Mouse (Mus musculus): ENCODE measurements around the gene Bpifc. TPM values are rescaled to one million over a fixed set of nuclear protein-coding genes. Genes with fewer than 3 reads are reported as not detected.

Bpifc gene
- polyA plus RNA-seq, 1 experiment from 2014 or later, result not detected

DNA sequence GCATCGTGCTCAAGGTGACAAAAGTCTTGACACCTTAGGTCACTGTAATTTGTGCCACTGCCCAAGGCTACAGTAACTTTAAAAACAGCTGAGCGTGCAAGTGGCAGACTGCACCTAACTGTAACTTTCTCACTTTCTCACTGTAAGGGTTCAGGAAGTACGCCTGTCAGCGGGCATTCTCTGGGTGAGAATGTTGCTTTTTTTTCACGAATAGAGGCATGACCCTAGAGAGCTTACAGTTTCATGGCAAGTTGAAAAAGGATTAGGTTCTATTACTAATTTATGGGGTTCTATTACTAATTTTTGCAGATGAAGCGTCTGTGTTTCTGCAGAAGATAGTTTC lies 10.8 kb upstream of the Bpifc start:
- DNase-seq (ENCODE audit: low spot score), result no peak
- ATAC-seq (replicated peaks; ENCODE audit: low FRiP score), result no peak; the same call in 1 of the 2 replicates
- H3K27ac ChIP-seq (ENCODE audit: low read depth, low read length), result no peak overlapping the region; the same call in 1 of the 2 replicates

GRCm38 (mm10) chr10:86021749-86022473 lies 10.2 kb upstream of the Bpifc start, which contains the start of gene Fbxo7:
TSS of gene Fbxo7 (plus strand) at chr10:86021972.
- ATAC-seq (replicated peaks; ENCODE audit: low FRiP score) (peak; percentile 96), DNase-seq (ENCODE audit: low spot score) (peak; percentile 95)
- Histone ChIP-seq H3K4me2 (ENCODE audit: low read depth, low read length, severe bottlenecking) (peak within 1 kb of the TSS; percentile 75), H3K36me3 (ENCODE audit: control insufficient read depth, insufficient read depth, low read length) (no peaks in the 10 kb centered on the region), H3K4me1 (replicated peaks; ENCODE audit: control insufficient read depth, insufficient read depth, low read length) (no peaks in the 10 kb centered on the region), H3K27me3 (ENCODE audit: control insufficient read depth, insufficient read depth, low read length) (no peaks in the 10 kb centered on the region), H3K4me3 (ENCODE audit: low read depth, low read length) (peak within 1 kb of the TSS; percentile 80), H3K9me3 (ENCODE audit: control insufficient read depth, low read length) (no peaks in the 10 kb centered on the region), H3K27ac (ENCODE audit: low read depth, low read length) (peak within 1 kb of the TSS; percentile 57; the same call in 1 of the 2 replicates), H3K9ac (ENCODE audit: low read length) (peak within 1 kb of the TSS; percentile 82)
- under 1% methylated on average over 82 of the region's 82 CpGs for WGBS

More for the DNA sequence above, 10.8 kb upstream of the Bpifc start:
- Histone ChIP-seq H3K27me3 (ENCODE audit: control insufficient read depth, insufficient read depth, low read length) (no peaks in the 10 kb centered on the region), H3K4me3 (ENCODE audit: low read depth, low read length) (peak overlapping the region; percentile 80), H3K4me1 (replicated peaks; ENCODE audit: control insufficient read depth, insufficient read depth, low read length) (no peaks in the 10 kb centered on the region), H3K9me3 (ENCODE audit: control insufficient read depth, low read length) (no peaks in the 10 kb centered on the region), H3K36me3 (ENCODE audit: control insufficient read depth, insufficient read depth, low read length) (no peaks in the 10 kb centered on the region), H3K9ac (ENCODE audit: low read length) (peak overlapping the region; percentile 82), H3K4me2 (ENCODE audit: low read depth, low read length, severe bottlenecking) (peak overlapping the region; percentile 75)
- WGBS, result 10% methylated on average over 6 of the region's 6 CpGs

DNA sequence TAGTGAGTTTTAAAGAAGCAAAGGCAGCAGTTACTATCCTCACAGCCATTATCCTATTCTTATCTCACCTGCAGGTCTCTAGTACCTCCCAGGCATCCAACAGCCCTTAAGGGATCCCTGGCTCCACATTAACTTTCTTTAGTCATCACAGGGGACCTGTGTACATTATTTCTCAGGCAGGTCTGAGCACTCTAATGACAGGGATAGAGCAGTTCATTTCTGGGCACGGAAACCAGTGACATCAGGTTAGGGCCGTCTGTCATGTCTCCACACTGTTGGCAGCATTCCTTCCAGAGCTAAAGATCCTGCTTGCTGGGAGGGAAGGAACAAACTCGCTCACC lies 9.7 kb upstream of the Bpifc start:
- no peaks in the 10 kb centered on the region for H3K27me3 ChIP-seq (ENCODE audit: control insufficient read depth, insufficient read depth, low read length)
- no peaks in the 10 kb centered on the region for H3K36me3 ChIP-seq (ENCODE audit: control insufficient read depth, insufficient read depth, low read length)
- DNase-seq (ENCODE audit: low spot score), result no peak
- no peak overlapping the region for H3K27ac ChIP-seq (ENCODE audit: low read depth, low read length)
- H3K9me3 ChIP-seq (ENCODE audit: control insufficient read depth, low read length), result no peaks in the 10 kb centered on the region
- H3K9ac ChIP-seq (ENCODE audit: low read length), result peak overlapping the region; percentile 1; the same call in 1 of the 2 replicates
- WGBS, result 0% methylated on average over 3 of the region's 3 CpGs
- H3K4me1 ChIP-seq (replicated peaks; ENCODE audit: control insufficient read depth, insufficient read depth, low read length), result no peaks in the 10 kb centered on the region
- peak overlapping the region; percentile 2; the same call in 1 of the 2 replicates for H3K4me2 ChIP-seq (ENCODE audit: low read depth, low read length, severe bottlenecking)
- H3K4me3 ChIP-seq (ENCODE audit: low read depth, low read length), result peak overlapping the region; percentile 80
- no peak; the same call in 1 of the 2 replicates for ATAC-seq (replicated peaks; ENCODE audit: low FRiP score)

DNA sequence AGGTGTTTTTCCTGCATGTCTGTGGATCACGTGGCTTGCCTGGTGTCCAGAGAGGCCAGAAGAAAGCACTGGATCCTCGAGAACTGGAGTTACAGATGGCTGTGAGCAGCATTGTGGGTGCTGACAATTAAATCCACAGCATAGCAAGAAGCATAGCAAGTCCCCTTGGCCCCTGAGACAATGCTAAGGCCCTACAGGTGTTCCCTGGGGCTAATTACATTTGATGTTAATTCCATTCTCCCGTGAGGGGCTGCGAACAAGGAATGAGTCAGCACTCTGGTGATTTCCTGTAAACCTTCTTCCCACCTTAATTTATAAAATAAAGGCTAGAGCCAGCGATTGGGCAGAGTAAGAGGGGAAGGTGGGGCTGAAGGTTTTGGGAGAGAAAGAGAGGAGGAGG lies 7.1 kb upstream of the Bpifc start:
- no peak overlapping the region for H3K27ac ChIP-seq (ENCODE audit: low read depth, low read length)
- no peak overlapping the region for H3K4me3 ChIP-seq (ENCODE audit: low read depth, low read length)
- H3K4me2 ChIP-seq (ENCODE audit: low read depth, low read length, severe bottlenecking), result no peak overlapping the region
- WGBS, result 32% methylated on average over 5 of the region's 5 CpGs
- H3K36me3 ChIP-seq (ENCODE audit: control insufficient read depth, insufficient read depth, low read length), result no peaks in the 10 kb centered on the region
- no peak for ATAC-seq (replicated peaks; ENCODE audit: low FRiP score)
- no peaks in the 10 kb centered on the region for H3K4me1 ChIP-seq (replicated peaks; ENCODE audit: control insufficient read depth, insufficient read depth, low read length)
- DNase-seq (ENCODE audit: low spot score), result no peak
- no peaks in the 10 kb centered on the region for H3K27me3 ChIP-seq (ENCODE audit: control insufficient read depth, insufficient read depth, low read length)
- no peaks in the 10 kb centered on the region for H3K9me3 ChIP-seq (ENCODE audit: control insufficient read depth, low read length)
- no peak overlapping the region for H3K9ac ChIP-seq (ENCODE audit: low read length)

DNA sequence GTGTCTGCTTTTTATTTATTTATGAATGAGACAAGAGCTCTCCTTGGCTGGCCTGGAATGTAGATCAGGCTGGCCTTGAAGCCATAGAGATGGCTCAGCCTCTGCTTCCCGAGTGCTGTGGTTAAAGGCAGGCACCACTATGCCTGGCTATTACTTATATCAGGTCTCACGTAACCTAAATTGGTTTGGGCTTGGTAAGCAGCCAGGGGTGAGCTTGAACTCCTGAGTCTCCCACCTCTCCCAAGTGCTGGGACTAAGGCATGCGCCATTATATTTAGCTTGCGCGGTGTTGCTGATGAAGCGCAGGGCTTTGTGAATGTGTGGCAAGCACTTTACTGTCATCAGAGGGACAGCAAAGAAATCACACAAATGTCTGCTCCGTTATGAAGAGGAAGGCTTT lies 6.1 kb upstream of the Bpifc start:
- H3K9ac ChIP-seq (ENCODE audit: low read length), result no peak overlapping the region
- no peaks in the 10 kb centered on the region for H3K27me3 ChIP-seq (ENCODE audit: control insufficient read depth, insufficient read depth, low read length)
- H3K4me2 ChIP-seq (ENCODE audit: low read depth, low read length, severe bottlenecking), result no peak overlapping the region
- H3K4me1 ChIP-seq (replicated peaks; ENCODE audit: control insufficient read depth, insufficient read depth, low read length), result no peaks in the 10 kb centered on the region
- DNase-seq (ENCODE audit: low spot score) (no peak), ATAC-seq (replicated peaks; ENCODE audit: low FRiP score) (no peak)
- H3K36me3 ChIP-seq (ENCODE audit: control insufficient read depth, insufficient read depth, low read length), result no peaks in the 10 kb centered on the region
- H3K27ac ChIP-seq (ENCODE audit: low read depth, low read length), result no peak overlapping the region
- H3K4me3 ChIP-seq (ENCODE audit: low read depth, low read length), result no peak overlapping the region
- H3K9me3 ChIP-seq (ENCODE audit: control insufficient read depth, low read length), result no peaks in the 10 kb centered on the region
- WGBS, result 92% methylated on average over 7 of the region's 7 CpGs

DNA sequence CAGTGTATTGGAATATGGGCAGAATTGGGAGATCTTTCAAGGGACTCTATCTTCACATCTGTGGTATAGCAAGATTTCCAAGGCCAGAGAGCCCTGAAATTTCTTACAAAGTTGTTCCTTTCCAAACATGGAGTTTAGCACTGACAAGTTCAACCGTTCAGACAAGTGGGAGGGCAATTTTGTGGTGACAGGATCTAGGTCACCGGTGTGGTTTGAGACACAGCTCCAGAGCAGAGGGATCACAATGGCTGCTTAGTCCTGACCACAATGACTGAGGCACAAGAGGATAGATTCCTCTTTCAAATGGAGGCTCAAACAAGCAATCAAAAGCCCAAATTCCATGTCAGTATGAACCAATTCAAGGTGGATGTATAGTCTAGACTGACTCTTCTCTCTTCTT lies 523 bp downstream of the Bpifc start:
- Histone ChIP-seq H3K36me3 (ENCODE audit: control insufficient read depth, insufficient read depth, low read length) (no peaks in the 10 kb centered on the region), H3K9ac (ENCODE audit: low read length) (no peak overlapping the region), H3K27me3 (ENCODE audit: control insufficient read depth, insufficient read depth, low read length) (no peaks in the 10 kb centered on the region), H3K4me3 (ENCODE audit: low read depth, low read length) (no peak overlapping the region), H3K27ac (ENCODE audit: low read depth, low read length) (no peak overlapping the region), H3K4me2 (ENCODE audit: low read depth, low read length, severe bottlenecking) (no peak overlapping the region), H3K9me3 (ENCODE audit: control insufficient read depth, low read length) (no peaks in the 10 kb centered on the region), H3K4me1 (replicated peaks; ENCODE audit: control insufficient read depth, insufficient read depth, low read length) (no peaks in the 10 kb centered on the region)
- DNase-seq (ENCODE audit: low spot score) (no peak), ATAC-seq (replicated peaks; ENCODE audit: low FRiP score) (no peak)
- WGBS, result 82% methylated on average over 2 of the region's 2 CpGs

- H3K27ac ChIP-seq (ENCODE audit: low read depth, low read length), result no peak overlapping the region
- no peak overlapping the region for H3K4me3 ChIP-seq (ENCODE audit: low read depth, low read length)
- no peak overlapping the region for H3K9ac ChIP-seq (ENCODE audit: low read length)
- no peaks in the 10 kb centered on the region for H3K9me3 ChIP-seq (ENCODE audit: control insufficient read depth, low read length)
- no peak for ATAC-seq (replicated peaks; ENCODE audit: low FRiP score)
- no peak overlapping the region for H3K4me2 ChIP-seq (ENCODE audit: low read depth, low read length, severe bottlenecking)
- WGBS, result 81% methylated on average over 6 of the region's 6 CpGs
- no peak for DNase-seq (ENCODE audit: low spot score)
- H3K27me3 ChIP-seq (ENCODE audit: control insufficient read depth, insufficient read depth, low read length), result no peaks in the 10 kb centered on the region
- H3K4me1 ChIP-seq (replicated peaks; ENCODE audit: control insufficient read depth, insufficient read depth, low read length), result no peaks in the 10 kb centered on the region
- no peaks in the 10 kb centered on the region for H3K36me3 ChIP-seq (ENCODE audit: control insufficient read depth, insufficient read depth, low read length)
Observed at GRCm38 (mm10) chr10:86010636-86011035, 1.1 kb downstream of the Bpifc start.

DNA sequence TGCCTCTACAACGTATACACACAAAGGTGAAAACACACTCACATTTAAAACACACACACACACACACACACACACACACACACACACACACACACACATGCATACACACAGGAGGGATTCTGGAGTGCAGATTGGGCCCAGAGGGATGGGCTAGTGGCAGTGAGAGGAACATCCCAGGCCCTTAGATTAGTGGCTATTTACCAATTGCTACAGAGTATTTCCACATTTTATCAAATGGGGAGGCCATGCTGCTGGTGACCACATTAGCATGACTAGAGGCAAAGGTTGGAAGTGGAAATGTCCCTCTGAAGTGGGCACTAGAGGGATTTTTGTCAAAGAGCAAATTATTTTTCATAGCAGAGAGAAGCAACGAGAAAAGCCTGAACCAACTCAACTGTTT lies 2.0 kb downstream of the Bpifc start:
- no peaks in the 10 kb centered on the region for H3K4me1 ChIP-seq (replicated peaks; ENCODE audit: control insufficient read depth, insufficient read depth, low read length)
- H3K4me2 ChIP-seq (ENCODE audit: low read depth, low read length, severe bottlenecking), result no peak overlapping the region
- H3K9ac ChIP-seq (ENCODE audit: low read length), result no peak overlapping the region
- no peaks in the 10 kb centered on the region for H3K36me3 ChIP-seq (ENCODE audit: control insufficient read depth, insufficient read depth, low read length)
- H3K9me3 ChIP-seq (ENCODE audit: control insufficient read depth, low read length), result no peaks in the 10 kb centered on the region
- H3K27me3 ChIP-seq (ENCODE audit: control insufficient read depth, insufficient read depth, low read length), result no peaks in the 10 kb centered on the region
- no peak overlapping the region for H3K4me3 ChIP-seq (ENCODE audit: low read depth, low read length)
- no peak overlapping the region for H3K27ac ChIP-seq (ENCODE audit: low read depth, low read length)
- 84% methylated on average over 2 of the region's 2 CpGs for WGBS
- ATAC-seq (replicated peaks; ENCODE audit: low FRiP score), result no peak
- no peak for DNase-seq (ENCODE audit: low spot score)

GRCm38 (mm10) chr10:86006455-86006854 lies 5.2 kb downstream of the Bpifc start:
- WGBS, result 71% methylated on average over 5 of the region's 5 CpGs
- ATAC-seq (replicated peaks; ENCODE audit: low FRiP score), result no peak

More at GRCm38 (mm10) chr10:86006455-86006854, 5.2 kb downstream of the Bpifc start:
- DNase-seq (ENCODE audit: low spot score), result no peak
- no peak overlapping the region for H3K9ac ChIP-seq (ENCODE audit: low read length)
- H3K27me3 ChIP-seq (ENCODE audit: control insufficient read depth, insufficient read depth, low read length), result no peaks in the 10 kb centered on the region
- no peak overlapping the region for H3K4me2 ChIP-seq (ENCODE audit: low read depth, low read length, severe bottlenecking)
- H3K4me3 ChIP-seq (ENCODE audit: low read depth, low read length), result no peak overlapping the region
- no peaks in the 10 kb centered on the region for H3K9me3 ChIP-seq (ENCODE audit: control insufficient read depth, low read length)
- H3K27ac ChIP-seq (ENCODE audit: low read depth, low read length), result no peak overlapping the region
- H3K4me1 ChIP-seq (replicated peaks; ENCODE audit: control insufficient read depth, insufficient read depth, low read length), result no peaks in the 10 kb centered on the region
- no peaks in the 10 kb centered on the region for H3K36me3 ChIP-seq (ENCODE audit: control insufficient read depth, insufficient read depth, low read length)

All from forebrain, embryonic 11.5 days (tissue).